Mouse (Mus musculus): Measurements from ENCODE around the gene Notch3. TPM values are rescaled to one million over a fixed set of nuclear protein-coding genes. Genes with fewer than 3 reads are reported as not detected.
A peak's percentile ranks its signal among the peaks of the same experiment; 100 is the strongest.

Notch3 gene
- total and polyA plus RNA-seq, 3 experiments: 5.6 to 35.5 (median 11.7) TPM

DNA sequence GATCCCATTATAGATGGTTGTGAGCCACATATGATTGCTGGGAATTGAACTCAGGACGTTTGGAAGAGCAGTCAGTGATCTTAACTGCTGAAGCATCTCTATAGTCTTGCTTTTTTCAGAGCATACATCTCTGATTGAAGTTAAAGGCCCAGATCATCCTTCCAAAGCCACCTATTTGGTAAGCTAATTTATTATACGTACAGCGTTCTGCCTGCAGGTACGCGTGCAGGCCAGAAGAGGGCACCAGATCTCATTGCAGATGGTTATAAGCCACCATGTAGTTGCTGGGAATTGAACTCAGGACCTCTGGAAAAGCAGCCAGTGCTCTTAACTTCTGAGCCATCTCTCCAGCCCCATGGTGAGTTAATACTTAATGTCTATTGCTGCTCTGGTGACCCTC lies 73.8 kb downstream of the Notch3 start:
- DNase-seq: no peak

DNA sequence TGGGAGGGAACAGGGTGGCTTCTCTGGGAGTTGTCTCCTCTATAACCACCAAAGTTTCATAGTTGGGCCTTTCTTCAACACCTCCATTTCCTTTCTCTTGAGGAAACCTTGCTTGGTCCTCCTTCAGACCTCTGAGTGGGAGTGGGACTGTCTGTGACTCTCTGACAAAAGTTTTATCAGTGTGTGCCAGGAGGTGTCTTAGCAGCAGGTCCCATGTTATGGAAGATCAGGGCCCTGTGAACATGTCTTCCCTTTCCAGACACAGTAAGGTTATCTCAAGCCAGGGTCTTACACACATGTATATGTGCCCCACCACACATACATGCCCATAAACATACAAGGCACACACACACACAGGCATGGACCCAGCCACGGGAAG lies 74.4 kb downstream of the Notch3 start:
- DNase-seq: no peak

DNA sequence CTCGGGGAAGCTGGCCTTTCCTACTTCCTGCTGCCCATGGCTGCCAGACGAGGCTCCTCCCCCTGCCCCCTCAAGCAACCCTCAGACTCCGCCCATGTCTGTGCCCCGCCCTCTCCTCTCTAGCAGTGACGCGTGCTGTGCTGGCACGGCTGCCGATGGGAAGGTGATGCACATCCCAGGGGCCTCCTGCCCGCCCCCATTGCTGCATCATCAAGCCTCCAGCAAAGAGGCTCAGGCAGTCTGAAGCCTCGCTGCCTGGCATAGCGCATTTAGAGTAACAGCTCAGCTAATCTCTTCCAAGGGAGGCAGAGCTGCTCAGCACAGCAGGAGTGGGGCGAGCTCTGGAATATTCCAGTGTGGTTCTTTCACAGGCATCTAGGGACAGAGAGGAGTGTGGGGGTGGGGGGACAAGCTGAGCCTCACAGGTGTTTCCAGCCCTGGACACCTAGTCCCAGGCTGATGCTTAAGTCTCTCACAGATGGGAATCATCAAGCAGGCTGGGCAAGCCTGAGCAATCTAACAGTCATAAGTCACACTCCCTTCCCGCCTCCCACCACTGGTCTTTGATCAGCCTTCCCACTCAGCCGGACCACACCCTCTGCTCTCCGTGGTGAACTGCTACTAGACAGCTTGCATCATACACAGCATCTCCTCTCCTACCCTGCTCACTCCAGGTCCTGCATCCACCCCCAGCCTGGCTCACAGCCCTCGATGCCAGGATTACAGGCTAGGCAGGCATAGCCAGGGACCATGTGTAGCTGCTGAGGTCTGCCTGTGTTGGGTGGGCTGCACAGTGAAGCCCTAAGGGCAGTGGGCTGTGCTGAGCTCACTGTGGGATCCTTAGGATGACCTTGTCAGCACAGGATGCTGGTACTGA lies 75.0 kb downstream of the Notch3 start:
- peak; percentile 88 for DNase-seq

DNA sequence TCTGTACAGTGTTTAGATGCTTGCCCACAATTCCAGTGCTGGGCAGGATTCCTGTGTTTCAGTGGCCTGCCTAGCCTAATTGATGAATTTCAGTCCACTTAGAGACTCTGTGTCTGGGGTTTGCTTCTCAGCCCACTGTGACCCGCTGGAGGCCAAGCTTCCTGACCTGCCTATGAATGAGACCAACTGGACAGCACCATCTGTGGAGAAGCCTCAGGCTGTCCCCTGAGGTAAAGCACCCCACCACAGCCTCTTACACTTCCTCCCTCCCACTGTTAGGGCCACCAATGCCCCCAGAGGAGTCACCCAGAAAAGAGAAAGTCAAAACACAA lies 75.7 kb downstream of the Notch3 start:
- no peak for DNase-seq

DNA sequence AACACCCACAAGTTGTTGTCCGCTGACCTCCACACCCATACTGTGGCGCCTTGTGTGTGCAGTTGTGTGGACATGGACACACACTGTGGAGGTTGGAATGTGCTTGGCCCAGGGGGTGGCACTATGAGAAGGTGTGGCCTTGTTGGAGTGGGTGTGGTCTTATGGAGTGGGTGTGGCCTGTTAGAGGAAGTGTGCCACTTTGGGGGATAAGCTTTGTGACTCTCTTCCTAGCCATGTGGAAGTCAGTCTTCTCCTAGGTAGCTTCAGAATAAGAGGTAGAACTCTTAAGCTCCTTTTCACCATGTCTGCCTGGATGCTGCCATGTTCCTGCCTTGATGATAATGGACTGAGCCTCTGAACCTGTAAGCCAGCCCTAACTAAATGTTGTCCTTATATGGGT lies 79.6 kb downstream of the Notch3 start:
- no peak for DNase-seq

DNA sequence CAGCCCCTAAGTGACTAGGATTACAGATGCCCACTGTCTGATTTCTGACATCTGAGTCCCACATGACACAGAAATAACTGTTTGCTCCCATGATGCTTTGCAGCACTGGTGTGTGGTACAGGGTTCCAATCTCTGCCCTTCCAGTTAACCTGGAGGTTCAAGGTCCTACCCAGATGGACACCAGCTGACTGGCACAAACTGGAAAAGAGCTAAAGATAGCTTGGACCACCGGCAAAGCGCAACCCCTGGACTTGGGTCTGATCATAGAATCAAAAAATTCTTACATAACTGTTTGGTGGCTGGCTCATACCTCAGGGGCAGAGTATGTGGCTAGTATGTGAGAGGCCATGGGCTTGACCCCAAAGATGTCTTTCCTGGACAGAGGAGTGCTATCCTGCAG lies 83.3 kb downstream of the Notch3 start:
- no peak for DNase-seq

DNA sequence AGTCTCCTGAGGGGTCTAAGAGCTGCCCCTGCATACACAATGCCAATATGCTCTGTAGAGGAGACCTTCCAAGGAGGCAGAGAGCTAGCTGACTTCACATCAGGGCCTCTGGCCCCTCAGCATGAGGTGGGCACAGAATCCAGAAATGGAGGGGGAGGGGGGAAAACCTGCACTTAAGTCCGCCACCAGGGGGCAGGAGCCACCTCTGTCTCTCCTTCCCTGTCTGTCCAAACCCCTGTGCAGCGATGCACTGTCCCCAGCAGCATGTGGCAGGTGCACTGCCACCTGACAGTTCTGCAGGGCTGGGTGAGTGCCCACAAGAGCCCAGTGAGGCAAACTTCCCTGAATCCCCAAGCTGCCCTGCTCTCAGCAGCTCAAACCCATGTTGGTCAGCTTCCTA lies 91.5 kb downstream of the Notch3 start:
- peak; percentile 32 for DNase-seq

DNA sequence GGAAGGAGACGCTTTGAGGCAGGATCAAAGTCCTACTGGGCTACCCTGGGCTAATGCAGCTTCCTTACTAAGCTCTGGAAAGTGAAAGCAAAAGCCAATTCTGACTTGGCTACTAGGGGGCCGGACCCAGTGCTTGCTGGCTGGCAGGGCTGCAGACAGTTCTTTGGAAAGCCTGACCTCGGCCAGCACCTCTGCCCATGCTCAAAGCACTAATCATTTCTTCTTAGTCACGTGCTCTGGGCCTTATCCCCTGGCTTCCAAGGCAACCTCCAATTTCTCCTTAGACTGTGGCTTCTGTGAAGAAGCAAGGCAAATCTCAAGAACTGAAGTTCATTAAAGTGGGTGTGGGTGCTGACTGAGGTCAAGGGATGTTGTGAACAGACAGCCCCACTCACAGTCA lies 92.0 kb downstream of the Notch3 start:
- DNase-seq: peak; percentile 31

DNA sequence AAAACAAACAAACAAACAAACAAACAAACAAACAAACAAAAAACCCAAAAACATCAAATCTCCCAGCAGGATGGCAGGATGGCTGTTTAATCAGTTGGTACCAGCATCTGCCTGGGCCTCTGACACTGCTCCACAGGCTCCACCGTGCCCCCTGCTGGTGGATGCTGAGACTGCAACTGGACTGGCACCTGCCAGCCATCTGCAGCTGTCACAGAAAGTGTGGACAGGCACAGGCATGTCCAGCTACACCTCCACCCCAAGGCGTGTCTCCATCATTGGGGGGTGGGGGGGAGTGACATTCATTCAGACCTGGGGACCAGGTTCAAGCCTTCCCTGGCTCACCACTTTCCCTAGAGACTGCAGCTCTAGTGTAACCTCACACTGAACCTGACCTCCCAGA lies 93.3 kb downstream of the Notch3 start:
- peak; percentile 90 for DNase-seq

Other genes with a start within 250 kb of the Notch3 start
- 10 to 100 TPM; 23.6 to 23.7 TPM for gene Rrp1b, start 130.8 kb downstream of the Notch3 start, total RNA-seq (2021)
- gene Rrp1b, start 130.8 kb downstream of the Notch3 start, polyA plus RNA-seq (2012; rRNA removed): 17.3 and 24.3 TPM in 2 replicates
- 1 to 10 TPM in 1 of 2 experiments, under 1 TPM in 1; 0.58 to 1.4 TPM for gene Hsf2bp, start 130.5 kb downstream of the Notch3 start, total RNA-seq (2021)
- gene Hsf2bp, start 130.5 kb downstream of the Notch3 start, polyA plus RNA-seq (2012; rRNA removed): not detected in 2 replicates
- under 1 TPM; 0.23 to 0.48 TPM for gene Ephx3, start 22.7 kb upstream of the Notch3 start, total RNA-seq (2021)
- gene Ephx3, start 22.7 kb upstream of the Notch3 start, polyA plus RNA-seq (2012; rRNA removed): 0.81 and 0.96 TPM in 2 replicates
- gene Brd4, start 117.9 kb upstream of the Notch3 start, total RNA-seq (2021): 100 to 1,000 TPM in 1 of 2 experiments, 10 to 100 TPM in 1; 76.0 to 146 TPM
- 30.6 and 42.8 TPM in 2 replicates for gene Brd4, start 117.9 kb upstream of the Notch3 start, polyA plus RNA-seq (2012; rRNA removed)
- 10 to 100 TPM; 58.1 to 88.6 TPM for gene Akap8, start 154.4 kb upstream of the Notch3 start, total RNA-seq (2021)
- gene Akap8, start 154.4 kb upstream of the Notch3 start, polyA plus RNA-seq (2012; rRNA removed): 79.3 and 90.7 TPM in 2 replicates
- 100 to 1,000 TPM in 1 of 2 experiments, 10 to 100 TPM in 1; 74.1 to 117 TPM for gene Akap8l, start 183.8 kb upstream of the Notch3 start, total RNA-seq (2021)
- gene Akap8l, start 183.8 kb upstream of the Notch3 start, polyA plus RNA-seq (2012; rRNA removed): 398 and 521 TPM in 2 replicates
- gene Wiz, start 222.6 kb upstream of the Notch3 start, total RNA-seq (2021): 10 to 100 TPM; 45.9 to 48.9 TPM
- gene Wiz, start 222.6 kb upstream of the Notch3 start, polyA plus RNA-seq (2012; rRNA removed): 58.3 and 64.0 TPM in 2 replicates
- gene Rasal3, start 236.7 kb upstream of the Notch3 start, total RNA-seq (2021): 1 to 10 TPM; 1.2 to 1.6 TPM
- gene Rasal3, start 236.7 kb upstream of the Notch3 start, polyA plus RNA-seq (2012; rRNA removed): 3.3 and 4.1 TPM in 2 replicates

Measured in adrenal gland, adult 2 months (tissue).